Mouse (Mus musculus) midbrain, postnatal 0 days (tissue): Measurements from ENCODE around the gene Olfr535. TPM values are rescaled to one million over a fixed set of nuclear protein-coding genes. Genes with fewer than 3 reads are reported as not detected.
A peak's percentile ranks its signal among the peaks of the same experiment; 100 is the strongest.
"Not testable (repeated sequence)": the region's sequence is repeated elsewhere in the genome, so short reads cannot be mapped to it uniquely, and the experiment has no call there.

ENCODE experiments used
- ATAC-seq: fragments of 200-750 bp; cut with Nextera tagmentation; 2 replicates; pipeline ENCODE4 v1.8.0; 2017; ENCODE audit warnings: moderate number of reproducible peaks, mild to moderate bottlenecking, moderate TSS enrichment, moderate library complexity; ENCODE audit not compliant: low FRiP score
- DNase-seq: peaks from one replicate; pipeline ENCODE4 v3.0.0-alpha.2; 2015; ENCODE audit warnings: low spot score
- H3K27ac ChIP-seq: fragments of 300-500 bp; sonication (generic); 2 replicates; pipeline ENCODE4 v1.5.1; 2014; ENCODE audit warnings: low read depth, mild to moderate bottlenecking, low read length, mixed read lengths
- H3K27me3 ChIP-seq: fragments of 300-500 bp; sonication (generic); 2 replicates; pipeline ENCODE4 v1.6.1; 2014; ENCODE audit warnings: low read length, control low read depth, mixed read lengths; ENCODE audit not compliant: insufficient read depth
- H3K36me3 ChIP-seq: fragments of 300-500 bp; sonication (generic); 2 replicates; pipeline ENCODE4 v1.6.1; 2014; ENCODE audit warnings: low read length, control low read depth, mixed read lengths; ENCODE audit not compliant: insufficient read depth
- H3K4me1 ChIP-seq: fragments of 300-500 bp; sonication (generic); 2 replicates; pipeline ENCODE4 v1.6.1; 2014; ENCODE audit warnings: mild to moderate bottlenecking, control low read depth, antibody characterized with exemption, low read length, mixed read lengths; ENCODE audit not compliant: insufficient read depth
- H3K4me2 ChIP-seq: fragments of 300-500 bp; sonication (generic); 2 replicates; pipeline ENCODE4 v1.6.1; 2014; ENCODE audit warnings: low read depth, mild to moderate bottlenecking, low read length, mixed read lengths; ENCODE audit not compliant: poor library complexity, severe bottlenecking
- H3K4me3 ChIP-seq: fragments of 300-500 bp; sonication (generic); 2 replicates; pipeline ENCODE4 v1.5.1; 2014; ENCODE audit warnings: low read depth, mild to moderate bottlenecking, low read length, moderate library complexity
- H3K9ac ChIP-seq: fragments of 300-500 bp; sonication (generic); replicated peaks from 2 replicates; pipeline ENCODE4 v1.6.1; 2014; ENCODE audit warnings: mild to moderate bottlenecking, low read length, moderate library complexity, mixed read lengths; ENCODE audit not compliant: poor library complexity, severe bottlenecking
- H3K9me3 ChIP-seq: fragments of 300-500 bp; sonication (generic); 2 replicates; pipeline ENCODE4 v1.6.1; 2016; ENCODE audit warnings: low read length, control low read depth
- CTCF ChIP-seq: IDR thresholded peaks from 2 replicates; pipeline ENCODE4 v1.5.1; 2016; ENCODE audit warnings: antibody characterized with exemption, mild to moderate bottlenecking
- WGBS: fragments of 180-500 bp; shearing (Covaris S2); extraction: QIAGEN DNeasy Blood & Tissue Kit; methylation state at CpG from one replicate; pipeline ENCODE4 v1.1.7; 2014; 5-methylcytosine and 5-hydroxymethylcytosine counted together
- polyA plus RNA-seq: library from polyadenylated mRNA; unstranded; fragments of >200 nt; fragmentation: Nextera tagmentation; extraction: Ambion mirVana; gene quantifications from 2 replicates; pipeline ENCODE4 v1.2.1, GENCODE M21; 2015
- total RNA-seq: library from RNA; depleted of rRNA; stranded (reverse); fragments of >200 nt; gene quantifications from 2 replicates; pipeline ENCODE4 v1.2.3, GENCODE M21; 2014; rRNA removed

The Olfr535 gene
- total RNA-seq = not detected in 2 replicates
- not detected in 2 replicates for polyA plus RNA-seq

- no peak for TF ChIP-seq CTCF
- no peak for ATAC-seq
- no peaks in the 10 kb centered on the region for H3K4me1 ChIP-seq
- H3K9me3 ChIP-seq = no peaks in the 10 kb centered on the region
- no peak within 1 kb of the TSS for H3K4me2 ChIP-seq
- no peak within 1 kb of the TSS for H3K4me3 ChIP-seq
- WGBS = 96% methylated on average over 1 of the region's 1 CpGs
- no peak for DNase-seq
- no peak within 1 kb of the TSS for H3K27ac ChIP-seq
- no peak within 1 kb of the TSS for H3K9ac ChIP-seq
- no peaks in the 10 kb centered on the region for H3K36me3 ChIP-seq
- no peaks in the 10 kb centered on the region for H3K27me3 ChIP-seq
Measured at GRCm38 (mm10) chr7:140483916-140484315, at the start of gene Olfr535. Olfr535 (plus strand) TSS chr7:140484216.

- Histone ChIP-seq H3K9ac (no peak overlapping the region), H3K27ac (no peak overlapping the region), H3K4me1 (no peaks in the 10 kb centered on the region), H3K4me3 (no peak overlapping the region), H3K9me3 (no peaks in the 10 kb centered on the region), H3K36me3 (no peaks in the 10 kb centered on the region), H3K27me3 (no peaks in the 10 kb centered on the region), H3K4me2 (no peak overlapping the region)
- ATAC-seq (no peak), DNase-seq (peak; percentile 6)
- TF ChIP-seq CTCF = peak; percentile 57
- 88% methylated on average over 1 of the region's 1 CpGs for WGBS
Measured at GRCm38 (mm10) chr7:140443141-140443540, 40.9 kb upstream of the Olfr535 start.

GRCm38 (mm10) chr7:140463070-140463469 lies 20.9 kb upstream of the Olfr535 start, which contains the start of gene Olfr533:
Olfr533 (plus strand) TSS chr7:140463370.
- not testable (repeated sequence) for H3K9ac ChIP-seq, H3K4me3 ChIP-seq, H3K4me1 ChIP-seq, DNase-seq, H3K4me2 ChIP-seq, H3K36me3 ChIP-seq, ATAC-seq, H3K27me3 ChIP-seq, H3K9me3 ChIP-seq, H3K27ac ChIP-seq
- 100% methylated on average over 1 of the region's 1 CpGs for WGBS

GRCm38 (mm10) chr7:140477886-140478285 lies 6.1 kb upstream of the Olfr535 start:
- Histone ChIP-seq H3K36me3 (no peaks in the 10 kb centered on the region), H3K9ac (no peak overlapping the region), H3K4me3 (no peak overlapping the region), H3K27ac (no peak overlapping the region), H3K9me3 (no peaks in the 10 kb centered on the region), H3K4me1 (no peaks in the 10 kb centered on the region), H3K4me2 (no peak overlapping the region), H3K27me3 (no peaks in the 10 kb centered on the region)
- DNase-seq (no peak), ATAC-seq (no peak)
- WGBS = 83% methylated on average over 1 of the region's 1 CpGs
- no peak for TF ChIP-seq CTCF

GRCm38 (mm10) chr7:140478733-140479132 lies 5.3 kb upstream of the Olfr535 start:
- H3K4me2 ChIP-seq = no peak overlapping the region
- no peaks in the 10 kb centered on the region for H3K4me1 ChIP-seq
- no peaks in the 10 kb centered on the region for H3K36me3 ChIP-seq
- TF ChIP-seq CTCF = no peak
- H3K27me3 ChIP-seq = no peaks in the 10 kb centered on the region
- WGBS = 91% methylated on average over 1 of the region's 1 CpGs
- H3K9me3 ChIP-seq = no peaks in the 10 kb centered on the region
- no peak overlapping the region for H3K27ac ChIP-seq
- H3K9ac ChIP-seq = no peak overlapping the region
- DNase-seq = no peak
- no peak overlapping the region for H3K4me3 ChIP-seq
- ATAC-seq = no peak

- Histone ChIP-seq H3K9ac (no peak overlapping the region), H3K36me3 (no peaks in the 10 kb centered on the region), H3K4me3 (no peak overlapping the region), H3K4me2 (no peak overlapping the region), H3K4me1 (no peaks in the 10 kb centered on the region), H3K9me3 (no peaks in the 10 kb centered on the region), H3K27ac (no peak overlapping the region), H3K27me3 (no peaks in the 10 kb centered on the region)
- ATAC-seq (no peak), DNase-seq (no peak)
- 83% methylated on average over 1 of the region's 1 CpGs for WGBS
- no peak for TF ChIP-seq CTCF
Measured at GRCm38 (mm10) chr7:140488981-140489380, 5.0 kb downstream of the Olfr535 start.
